Mouse (Mus musculus): ENCODE measurements at regions not wholly inside any gene's neighbourhood (a gene's known extent, or its start where the extent isn't known, plus 50 kb on each side); places are given as distances from the start of the nearest gene placed in this dataset.

GRCm38 (mm10) chr6:117552006-117552667 lies 288.8 kb upstream of the Zfp637 start:
- in situ Hi-C loops (cut with MboI; ENCODE audit: low sequenced_read_pairs), result no loop called here

DNA sequence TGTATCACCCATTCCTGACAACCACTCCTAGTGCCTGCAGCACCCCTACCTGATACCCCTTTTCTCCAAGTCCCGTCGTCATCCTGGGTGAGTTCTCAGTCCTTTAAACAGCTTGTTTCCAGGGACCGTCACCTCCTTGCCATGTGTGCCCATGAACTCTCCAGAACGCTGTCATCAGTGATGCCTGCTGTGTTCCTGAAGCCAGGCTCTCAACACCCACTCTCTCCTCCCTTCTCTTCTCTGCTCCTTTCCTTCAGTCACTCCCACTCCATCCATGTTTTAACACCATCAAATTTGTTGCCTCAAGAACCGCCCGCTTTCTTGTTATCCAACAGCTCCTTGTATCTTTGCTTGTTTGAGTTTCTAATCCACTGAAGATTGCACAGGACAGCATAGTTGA lies 277.8 kb upstream of the Zfp637 start:
- in situ Hi-C loops (cut with MboI; ENCODE audit: low sequenced_read_pairs), result no loop called here

DNA sequence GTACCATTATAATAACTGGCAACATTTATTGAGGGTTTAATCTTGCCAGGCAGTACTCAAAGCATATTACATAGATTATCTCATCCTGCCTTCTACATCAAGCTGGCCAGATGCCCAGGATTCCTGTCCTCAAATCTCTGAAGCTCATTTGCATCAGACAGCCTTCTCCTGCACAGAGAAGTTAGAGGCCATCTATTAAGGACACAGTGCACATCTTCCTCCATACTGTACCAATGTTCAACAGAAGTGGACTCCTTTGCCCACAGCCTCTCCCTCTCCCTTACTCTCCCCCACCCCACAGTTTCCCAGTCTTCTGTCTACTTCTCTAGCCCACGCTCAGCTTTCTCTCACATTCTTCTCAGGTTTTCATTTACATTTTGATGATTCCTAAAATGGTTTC lies 277.3 kb upstream of the Zfp637 start:
- in situ Hi-C loops (cut with MboI; ENCODE audit: low sequenced_read_pairs), result no loop called here

DNA sequence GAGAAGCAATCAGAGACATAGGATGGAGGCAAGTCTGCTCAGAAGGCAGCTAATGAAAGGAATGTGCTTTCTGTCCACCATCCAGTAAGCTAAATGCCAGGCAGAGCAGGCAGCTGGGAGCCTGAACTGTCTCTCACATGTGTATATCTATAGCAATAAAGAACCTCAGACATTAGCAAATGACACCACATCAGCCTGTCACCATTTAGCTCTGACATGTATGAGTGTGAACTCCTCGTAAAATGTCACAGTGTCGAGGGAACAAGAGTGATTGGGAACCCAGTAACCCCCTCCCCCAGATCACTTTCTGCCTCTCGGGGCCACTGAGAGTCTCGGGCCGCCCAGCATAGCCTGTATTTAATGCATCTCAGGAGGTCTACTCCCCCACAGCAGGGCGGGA lies 274.2 kb upstream of the Zfp637 start:
- in situ Hi-C loops (cut with MboI; ENCODE audit: low sequenced_read_pairs), result no loop called here

- in situ Hi-C loops (cut with MboI; ENCODE audit: low sequenced_read_pairs), result no loop called here
These were observed 273.3 kb upstream of the Zfp637 start for GRCm38 (mm10) chr6:117567691-117568090.

GRCm38 (mm10) chr6:117569576-117570326 lies 271.2 kb upstream of the Zfp637 start:
- in situ Hi-C loops (cut with MboI; ENCODE audit: low sequenced_read_pairs), result no loop called here

DNA sequence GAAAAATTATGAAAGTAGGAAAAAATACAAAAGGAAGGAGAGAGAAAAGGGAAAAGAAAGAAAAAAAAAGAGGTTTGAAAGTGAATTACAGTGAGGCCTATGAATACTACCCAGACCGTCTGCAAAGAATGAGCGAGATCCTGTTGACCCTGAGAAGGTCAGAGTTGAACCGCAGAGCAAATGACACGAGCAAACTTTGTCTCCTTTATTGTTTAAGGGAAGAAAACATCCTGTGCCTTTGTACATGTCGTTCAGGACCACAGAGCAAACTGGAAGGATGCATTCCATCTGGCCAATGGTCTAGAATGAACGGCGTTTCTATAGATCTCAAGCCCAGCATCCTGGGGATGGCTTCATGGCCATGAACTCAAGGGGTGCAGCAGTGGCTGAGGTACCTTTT lies 270.6 kb upstream of the Zfp637 start:
- in situ Hi-C loops (cut with MboI; ENCODE audit: low sequenced_read_pairs), result no loop called here

- in situ Hi-C loops (cut with MboI; ENCODE audit: low sequenced_read_pairs), result no loop called here
These were observed 270.2 kb upstream of the Zfp637 start for GRCm38 (mm10) chr6:117570791-117571190.

DNA sequence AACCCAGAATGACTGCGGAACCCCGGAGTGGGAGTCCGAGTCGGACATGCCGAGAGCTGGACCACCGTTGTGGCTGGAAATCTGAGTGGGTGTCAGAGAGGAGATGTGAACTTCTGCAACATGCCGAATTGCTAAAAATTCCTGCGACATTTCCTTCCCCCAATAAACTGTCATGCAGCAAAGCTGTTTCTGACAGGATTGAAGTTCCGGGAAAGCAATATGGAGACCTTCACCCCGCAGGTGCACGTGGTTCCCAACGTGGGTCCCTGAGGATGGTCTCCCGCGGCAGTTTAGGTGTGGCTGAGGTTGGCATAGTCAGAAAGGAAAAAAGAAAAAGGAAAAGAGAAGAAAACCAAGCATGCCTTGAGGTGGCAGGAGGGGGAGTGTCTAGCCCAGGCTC lies 269.0 kb upstream of the Zfp637 start:
- in situ Hi-C loops (cut with MboI; ENCODE audit: low sequenced_read_pairs), result no loop called here

DNA sequence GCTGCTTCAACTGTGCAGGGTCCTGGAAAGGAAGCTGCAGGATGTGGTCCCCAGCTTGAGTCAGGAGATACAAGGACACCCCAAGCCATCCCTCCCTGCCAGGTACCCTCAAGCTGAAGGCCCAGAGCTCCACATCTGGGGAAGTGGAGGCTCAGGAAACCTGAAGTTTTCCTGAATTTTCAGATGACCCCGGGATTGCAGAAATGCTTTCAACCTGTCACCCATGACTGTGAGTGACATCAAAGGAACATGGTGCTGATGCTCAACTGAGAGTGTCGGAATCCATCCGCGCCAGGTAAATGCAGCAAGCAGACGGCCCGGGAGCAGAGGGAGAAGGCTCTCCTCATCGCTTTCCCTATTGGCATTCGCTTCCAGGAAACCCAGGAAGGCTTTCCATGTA lies 267.6 kb upstream of the Zfp637 start:
- in situ Hi-C loops (cut with MboI; ENCODE audit: low sequenced_read_pairs), result no loop called here

DNA sequence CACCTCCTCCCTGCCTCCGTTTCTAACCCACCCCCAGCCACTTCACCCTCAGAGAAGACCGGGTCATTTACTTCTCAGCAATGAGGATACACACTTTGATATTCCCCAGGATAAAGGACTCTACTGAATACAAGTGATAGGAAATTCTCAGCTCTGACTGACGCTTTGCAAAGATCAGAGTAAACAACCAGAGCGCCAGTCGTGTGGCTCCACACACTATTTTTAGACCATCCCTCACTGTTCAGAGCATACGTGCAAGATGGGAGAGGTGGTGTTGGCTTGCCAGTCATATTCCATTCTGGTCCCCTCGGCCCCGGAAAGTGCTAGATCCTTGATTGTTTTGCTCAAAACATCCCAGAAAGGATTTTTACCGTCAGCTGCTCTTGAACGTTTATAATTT lies 266.8 kb upstream of the Zfp637 start:
- in situ Hi-C loops (cut with MboI; ENCODE audit: low sequenced_read_pairs), result no loop called here

DNA sequence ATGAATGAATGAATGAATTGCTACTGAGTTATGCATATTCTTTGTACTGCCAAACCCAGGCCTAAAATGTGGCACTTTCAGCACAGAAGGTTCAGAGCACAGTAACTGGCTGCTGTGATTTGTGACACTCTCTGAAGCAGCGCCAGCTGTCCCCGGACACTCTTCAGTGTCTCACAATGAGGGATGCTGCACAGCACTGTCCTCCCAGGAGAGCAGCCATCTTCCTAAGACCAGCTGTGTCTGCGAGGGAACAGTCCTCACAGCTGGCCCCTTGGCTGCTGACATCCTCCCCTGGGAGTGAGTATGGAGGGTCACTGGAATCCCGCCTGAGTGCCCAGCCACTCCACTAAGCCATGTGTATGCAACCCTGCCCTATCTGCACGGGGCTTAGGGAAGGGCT lies 265.9 kb upstream of the Zfp637 start:
- in situ Hi-C loops (cut with MboI; ENCODE audit: low sequenced_read_pairs), result loop anchor here (25.0 kb wide), 1 partner anchor 413 kb away; the partner anchor contains the start of gene Cxcl12

DNA sequence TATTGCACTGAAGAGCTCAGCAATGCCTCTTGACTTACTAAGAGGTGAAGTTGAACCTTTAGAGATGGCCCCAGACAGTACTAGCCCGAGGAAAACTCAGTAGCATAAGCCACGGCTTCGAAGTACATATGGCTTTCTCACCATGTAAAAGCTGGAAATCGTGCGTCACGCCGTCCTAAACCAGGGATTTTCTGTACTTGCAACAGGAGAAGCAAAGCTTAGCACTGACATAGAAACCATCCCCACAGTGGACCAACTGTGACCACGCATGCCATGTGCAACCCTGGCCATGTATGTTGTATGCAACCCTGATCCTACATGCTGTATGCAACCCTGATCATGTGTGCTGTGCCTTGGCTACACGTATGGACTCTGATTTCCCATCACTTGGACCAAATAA lies 265.0 kb upstream of the Zfp637 start:
- in situ Hi-C loops (cut with MboI; ENCODE audit: low sequenced_read_pairs), result loop anchor here (25.0 kb wide), 1 partner anchor 414 kb away; the partner anchor contains the start of gene Cxcl12

DNA sequence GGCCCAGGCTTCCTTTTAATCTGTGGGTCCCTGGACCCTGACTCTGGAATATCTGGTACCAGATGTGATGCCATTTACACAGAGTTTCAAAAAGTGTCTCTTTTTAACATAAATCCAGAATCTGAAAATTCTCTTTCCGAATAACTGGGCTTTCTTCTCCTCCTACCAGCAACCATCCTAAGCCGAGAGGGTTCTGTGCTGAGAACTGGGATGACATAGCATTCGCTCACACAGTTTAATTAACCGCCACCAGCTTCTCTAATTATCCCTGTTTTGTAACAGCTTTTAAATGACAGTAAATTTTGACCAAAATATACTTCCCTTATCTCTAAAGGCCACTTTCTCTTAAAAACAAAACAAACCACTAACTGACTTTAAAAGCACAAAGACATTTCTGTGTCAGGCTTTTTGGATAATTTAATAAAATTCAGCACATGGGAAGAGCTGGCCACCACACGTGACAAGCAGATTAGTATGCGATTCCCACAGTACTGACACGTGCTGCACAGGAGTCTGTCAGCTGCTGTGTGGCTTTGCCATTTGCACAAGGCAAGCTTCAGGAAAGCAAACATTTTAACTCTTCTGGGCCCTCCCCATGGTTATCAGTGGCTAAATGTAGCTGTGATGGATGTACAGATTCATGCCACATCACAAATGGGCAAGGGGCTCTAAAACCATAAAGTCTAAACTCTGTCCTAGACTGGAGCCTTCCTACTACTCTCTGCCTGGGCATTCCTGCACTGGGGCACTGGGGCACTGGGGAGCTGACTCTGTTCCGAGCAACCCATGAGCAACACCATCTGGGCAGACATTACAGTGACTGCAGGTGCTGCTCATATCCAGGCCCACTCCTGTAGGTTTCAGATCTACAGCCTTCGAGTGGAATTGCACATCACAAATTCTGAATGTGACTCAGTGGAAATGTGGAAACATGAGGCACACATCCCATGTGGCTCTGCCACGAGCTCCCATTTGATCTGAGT lies 263.1 kb upstream of the Zfp637 start:
- in situ Hi-C loops (cut with MboI; ENCODE audit: low sequenced_read_pairs), result loop anchor here (25.0 kb wide), 1 partner anchor 416 kb away; the partner anchor contains the start of gene Cxcl12

- in situ Hi-C loops (cut with MboI; ENCODE audit: low sequenced_read_pairs), result loop anchor here (25.0 kb wide), 1 partner anchor 419 kb away; the partner anchor contains the start of gene Cxcl12
These were observed 260.0 kb upstream of the Zfp637 start for GRCm38 (mm10) chr6:117580951-117581350.

- in situ Hi-C loops (cut with MboI; ENCODE audit: low sequenced_read_pairs), result loop anchor here (25.0 kb wide), 1 partner anchor 421 kb away; the partner anchor contains the start of gene Cxcl12
These were observed 257.9 kb upstream of the Zfp637 start for GRCm38 (mm10) chr6:117583121-117583520.

- in situ Hi-C loops (cut with MboI; ENCODE audit: low sequenced_read_pairs), result loop anchor here (25.0 kb wide), 1 partner anchor 422 kb away; the partner anchor contains the start of gene Cxcl12
These were observed 256.4 kb upstream of the Zfp637 start for GRCm38 (mm10) chr6:117584563-117584962.

- in situ Hi-C loops (cut with MboI; ENCODE audit: low sequenced_read_pairs), result loop anchor here (25.0 kb wide), 1 partner anchor 434 kb away; the partner anchor contains the start of gene Cxcl12
These were observed 244.7 kb upstream of the Zfp637 start for GRCm38 (mm10) chr6:117596166-117596840.

DNA sequence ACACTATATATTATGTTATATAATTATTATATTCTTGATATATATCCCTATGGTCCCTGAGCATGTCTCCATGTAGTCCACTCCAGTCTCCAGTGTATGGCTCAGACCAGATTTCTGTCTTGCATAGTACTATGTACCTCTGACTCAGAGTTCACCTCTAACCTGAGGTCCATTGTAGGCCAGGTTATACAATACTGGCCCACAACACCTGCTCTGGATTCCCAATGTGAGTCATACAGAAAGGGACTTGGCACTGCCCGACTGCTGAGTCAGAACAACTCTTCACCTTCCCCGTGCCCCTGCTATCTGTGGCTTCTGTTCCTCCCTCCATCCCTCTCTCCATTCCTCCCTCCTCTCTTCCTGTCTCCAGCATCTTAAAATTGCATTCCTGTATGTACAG lies 236.1 kb upstream of the Zfp637 start:
- in situ Hi-C loops (cut with MboI; ENCODE audit: low sequenced_read_pairs), result no loop called here

DNA sequence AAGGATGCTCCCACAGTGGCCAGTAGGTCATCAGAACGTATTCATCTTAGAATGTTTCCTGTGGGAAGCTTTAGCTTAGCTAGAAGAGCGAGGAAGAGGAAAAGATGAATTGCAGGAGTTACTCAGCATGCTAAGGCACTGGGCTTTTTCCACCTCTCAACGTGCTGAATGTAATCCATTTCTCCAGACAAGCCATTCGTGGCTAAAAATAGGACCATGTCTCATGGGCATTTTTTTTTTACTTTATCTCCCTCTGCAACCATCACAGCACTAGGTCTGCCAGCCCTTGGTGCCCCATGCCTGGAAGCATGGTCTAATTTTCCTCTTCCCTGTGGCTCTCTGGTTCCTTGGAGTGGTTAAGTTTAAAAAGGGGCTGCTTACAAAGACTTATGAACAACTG lies 235.3 kb upstream of the Zfp637 start:
- in situ Hi-C loops (cut with MboI; ENCODE audit: low sequenced_read_pairs), result no loop called here
